Mouse (Mus musculus) heart, postnatal 4 days (tissue): Measurements from ENCODE around the gene Plekhh1. TPM values are rescaled to one million over a fixed set of nuclear protein-coding genes. Genes with fewer than 3 reads are reported as not detected.
"Not testable (repeated sequence)": the region's sequence is repeated elsewhere in the genome, so short reads cannot be mapped to it uniquely, and the experiment has no call there.

Experiments used
- DNase-seq: peaks from one replicate; pipeline ENCODE4 v3.0.0; 2021
- total RNA-seq, 2 experiments: library from RNA; stranded (reverse); gene quantifications; 2 replicates each; pipeline ENCODE4 v1.2.3; 2021

Plekhh1 gene
- 10 to 100 TPM; 10.3 to 13.9 TPM for total RNA-seq

DNA sequence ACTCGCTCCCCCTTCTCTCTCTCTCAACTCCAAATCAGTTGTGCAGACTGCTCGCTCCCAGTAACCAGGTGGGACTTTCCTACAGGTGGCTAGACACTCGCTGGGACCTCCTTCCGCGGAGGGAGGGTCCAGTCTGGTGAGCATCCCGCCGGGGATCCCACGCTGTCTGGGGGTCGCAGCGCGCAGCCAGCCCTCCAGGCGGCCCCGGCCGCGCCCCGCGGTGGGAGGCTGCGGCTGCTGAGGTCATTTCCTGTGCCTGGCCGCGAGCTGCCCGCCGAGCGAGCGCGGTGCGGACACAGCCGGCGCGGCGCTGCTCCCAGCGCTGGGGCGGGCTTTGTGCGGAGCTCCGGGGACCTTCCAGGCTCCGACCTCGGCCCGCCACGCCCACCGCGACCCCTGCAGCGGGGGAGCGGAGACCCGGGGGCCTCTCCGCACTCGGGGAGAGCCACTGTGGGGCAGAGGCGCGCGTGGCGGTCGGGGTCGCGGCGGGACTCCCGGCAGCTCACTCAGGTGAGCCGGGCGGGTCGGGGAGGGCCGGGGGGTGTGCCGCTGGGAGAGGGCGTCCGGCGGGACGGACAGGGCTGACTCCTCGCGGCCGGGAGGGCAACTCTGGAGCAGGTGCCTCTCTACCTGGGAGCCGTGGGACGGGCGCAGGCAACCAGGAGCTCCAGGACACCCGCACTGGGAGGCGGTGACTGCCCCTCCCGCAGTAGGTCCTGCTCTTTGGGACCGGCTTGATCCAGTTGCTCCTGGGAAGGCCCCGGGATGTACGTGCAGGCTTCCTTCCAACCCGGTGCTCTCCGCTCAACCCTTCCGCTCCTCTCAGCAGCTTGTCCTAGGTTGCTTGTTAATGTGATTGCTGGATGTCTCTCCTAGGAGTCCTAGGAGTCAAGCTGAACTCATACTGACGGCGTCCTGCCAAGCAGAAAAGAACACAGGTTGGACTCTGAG lies at the start of gene Plekhh1:
TSS of gene Plekhh1 (plus strand) at position 253 of the 951 bp plus-strand sequence.
- peak; percentile 59 for DNase-seq

DNA sequence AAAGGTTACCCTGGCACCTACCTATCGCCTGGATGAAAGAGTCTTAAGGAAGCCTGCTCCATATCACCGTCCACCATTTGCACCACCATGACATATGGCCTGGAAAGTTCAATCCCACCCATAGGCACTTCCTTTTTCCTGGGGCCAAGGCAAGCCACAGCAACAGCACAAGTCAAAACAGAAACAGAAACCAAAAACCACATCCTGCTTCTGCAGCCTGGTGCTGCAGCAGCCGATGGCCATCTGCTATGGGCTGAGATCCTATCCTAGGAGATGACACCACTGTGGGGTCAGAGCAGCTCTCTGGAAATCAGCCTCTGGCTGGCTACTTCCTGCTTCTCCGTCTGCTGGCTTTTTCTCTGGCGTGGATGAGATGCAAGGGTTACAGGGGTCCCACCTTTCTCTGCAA lies 48.3 kb upstream of the Plekhh1 start:
- DNase-seq, result peak; percentile 16

DNA sequence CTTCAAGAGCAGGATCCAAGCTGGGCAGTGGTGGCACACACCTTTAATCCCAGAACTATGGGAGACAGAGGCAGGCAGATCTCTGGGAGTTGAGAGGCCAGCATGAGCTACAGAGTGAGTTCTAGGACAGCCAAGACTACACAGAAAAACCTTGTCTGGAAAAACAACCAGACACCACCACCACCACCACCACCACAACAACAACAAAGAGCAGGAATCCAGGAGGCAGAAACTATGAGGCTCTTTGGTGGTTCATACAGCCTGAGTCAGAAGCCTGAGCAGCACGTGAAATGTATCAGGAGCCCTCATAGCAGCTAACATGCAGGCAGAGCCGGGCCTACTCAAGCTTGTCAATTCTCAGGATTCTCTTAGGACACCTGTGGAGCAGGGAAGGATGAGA lies 47.8 kb upstream of the Plekhh1 start:
- DNase-seq, result no peak

DNA sequence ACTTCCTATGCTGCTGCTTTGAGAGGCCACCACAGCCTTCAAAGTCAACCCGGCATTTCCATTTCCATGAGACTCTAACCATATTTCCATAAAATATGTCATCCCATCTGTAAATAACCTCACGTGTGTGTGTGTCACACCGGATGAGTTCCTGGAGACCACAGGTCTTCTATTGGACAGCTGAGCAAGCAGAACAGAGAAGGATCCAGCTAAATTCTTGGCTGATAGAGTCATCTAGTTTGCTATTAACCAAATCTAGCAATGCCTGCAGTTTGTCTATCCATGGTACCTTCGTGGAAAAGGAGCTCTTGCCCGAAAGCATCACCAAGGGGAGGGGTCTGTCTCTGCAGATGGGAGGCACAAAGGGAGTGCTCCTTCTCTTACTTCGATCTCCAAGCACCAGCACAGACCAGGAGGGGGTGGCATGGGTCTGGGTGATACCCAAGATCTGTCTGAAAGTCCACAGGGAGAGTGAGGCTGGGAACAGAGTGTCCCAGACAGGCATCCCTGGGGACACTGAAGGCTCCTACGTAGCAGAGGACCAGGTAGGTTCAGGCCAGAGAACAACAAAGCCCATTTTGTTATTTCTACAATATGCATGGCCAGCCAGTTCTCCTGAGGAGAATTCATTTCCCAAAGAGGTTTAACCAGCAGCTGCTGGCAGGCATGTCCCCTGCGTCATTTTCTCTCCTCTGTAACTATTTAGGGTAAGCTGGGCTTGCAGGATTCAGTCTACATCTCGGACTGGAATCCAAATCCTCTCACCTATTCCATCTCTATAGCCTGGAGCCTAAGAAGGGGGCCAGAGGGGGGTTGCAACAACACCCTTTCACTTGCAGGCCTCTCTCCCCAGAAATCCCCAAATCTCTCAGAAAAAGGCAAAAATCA lies 46.8 kb upstream of the Plekhh1 start:
- no peak for DNase-seq

DNA sequence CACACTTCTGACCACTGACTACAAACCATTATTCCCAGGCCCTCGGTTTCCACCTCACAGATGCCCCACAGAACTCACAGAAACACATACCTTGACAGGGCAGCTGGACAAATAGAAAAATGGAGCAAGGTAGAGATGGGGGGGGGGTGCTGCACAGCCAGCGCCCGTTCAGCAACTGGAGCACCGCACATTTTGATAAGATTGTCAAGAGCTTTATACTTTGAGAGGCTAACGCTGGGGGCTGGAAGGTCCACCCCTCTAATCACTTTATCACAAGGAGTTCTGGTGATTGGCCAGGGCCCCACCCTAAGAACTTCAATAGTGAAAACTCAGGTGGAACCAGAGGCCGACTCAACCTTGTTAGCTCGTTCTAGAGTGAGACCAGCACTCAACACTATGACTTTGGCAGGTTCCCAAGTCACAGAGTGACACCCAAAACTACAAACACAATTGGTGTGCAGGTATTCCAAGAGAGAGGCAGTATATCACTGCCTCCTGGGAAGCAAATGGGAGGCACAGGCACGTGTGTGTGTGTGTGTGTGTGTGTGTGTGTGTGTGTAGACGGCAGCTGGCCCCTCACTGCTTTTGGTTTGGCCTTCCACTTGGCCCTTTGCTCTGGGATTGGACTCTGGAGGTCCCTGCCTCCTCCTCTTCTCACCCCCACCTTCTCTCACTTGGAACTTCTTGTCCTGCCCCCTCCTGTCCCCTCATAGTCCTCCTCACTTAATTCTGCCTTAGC lies 45.5 kb upstream of the Plekhh1 start:
- DNase-seq, result no peak

DNA sequence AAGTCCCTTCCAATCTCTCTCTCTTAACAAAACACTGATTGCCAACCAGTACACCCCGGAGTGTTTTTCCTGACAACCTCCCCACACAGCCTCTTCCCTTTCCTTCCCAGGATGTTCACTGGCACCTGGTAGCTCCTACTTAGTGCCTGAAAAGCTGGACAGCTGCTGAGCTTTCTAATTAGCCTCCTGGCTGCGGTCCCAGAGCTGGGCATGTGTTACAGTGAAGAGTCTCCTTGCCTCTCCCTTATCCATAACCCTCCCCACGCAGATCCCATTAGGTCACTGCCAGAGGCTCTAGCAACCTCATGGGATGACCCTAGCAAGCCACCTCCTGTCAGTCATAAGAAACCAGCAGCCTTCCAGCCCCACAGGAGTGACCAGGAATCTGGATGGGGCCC lies 44.9 kb upstream of the Plekhh1 start:
- peak; percentile 80 for DNase-seq

DNA sequence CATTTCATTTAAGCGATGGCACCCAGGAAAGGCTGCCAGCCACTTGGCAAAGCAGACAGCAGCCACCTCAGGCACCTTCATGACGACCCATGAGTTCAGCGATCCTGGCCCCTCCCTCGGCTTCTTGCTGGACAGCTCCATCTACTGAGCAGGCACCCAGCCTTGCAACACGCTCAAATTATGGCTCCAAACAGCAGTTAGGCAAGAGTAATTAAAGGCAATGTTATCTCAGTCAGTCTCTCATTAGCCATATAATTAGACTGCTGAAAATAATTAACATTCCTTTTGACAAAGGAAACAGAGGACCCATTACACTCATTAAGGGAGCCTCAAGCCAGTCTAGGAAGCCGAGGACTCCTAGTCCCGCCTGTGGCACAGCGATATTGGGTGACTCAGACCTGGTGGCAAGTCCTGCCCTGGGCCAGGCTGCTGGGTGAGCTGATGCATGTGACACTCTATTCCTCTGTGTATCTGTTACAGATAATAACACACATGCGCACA lies 41.3 kb upstream of the Plekhh1 start:
- peak; percentile 17 for DNase-seq

DNA sequence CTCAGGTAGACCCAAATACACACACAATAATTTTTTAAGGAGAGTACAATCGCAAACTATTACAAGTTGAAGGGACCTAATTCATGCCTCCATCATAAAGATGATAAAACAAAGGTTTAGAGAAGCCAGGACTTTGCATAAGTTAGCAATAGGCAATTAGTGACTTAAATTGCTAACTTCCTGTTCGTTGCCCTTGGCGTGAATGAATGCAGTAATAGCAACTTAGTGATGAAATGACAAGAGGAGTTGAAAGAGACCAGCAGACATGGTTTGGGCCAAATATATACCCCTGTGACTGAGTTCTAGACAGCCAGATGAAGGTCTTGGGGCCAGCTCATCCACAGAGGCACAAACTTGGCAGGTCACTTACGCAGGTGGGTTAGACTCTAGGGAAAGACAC lies 32.7 kb upstream of the Plekhh1 start:
- DNase-seq, result no peak

DNA sequence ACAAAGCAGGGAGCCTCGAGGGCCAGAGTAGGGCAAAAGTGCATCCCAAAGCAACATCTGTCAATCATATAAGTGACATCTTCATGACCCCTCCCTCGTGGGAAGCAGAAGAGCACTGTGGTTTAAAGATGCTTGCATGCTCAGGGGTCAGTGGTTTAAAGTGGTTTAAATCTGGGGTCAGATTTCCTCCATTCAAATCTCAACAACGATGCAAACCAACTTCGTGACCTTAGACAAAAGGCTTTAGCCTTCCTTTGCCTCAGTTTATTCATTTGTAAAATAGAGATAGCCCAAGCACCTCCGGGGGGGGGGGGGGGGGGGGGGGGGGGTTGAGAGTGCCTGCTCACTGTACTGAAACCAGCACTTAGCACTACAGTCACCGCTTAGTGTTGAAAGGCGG lies 32.3 kb upstream of the Plekhh1 start:
- DNase-seq, result no peak

DNA sequence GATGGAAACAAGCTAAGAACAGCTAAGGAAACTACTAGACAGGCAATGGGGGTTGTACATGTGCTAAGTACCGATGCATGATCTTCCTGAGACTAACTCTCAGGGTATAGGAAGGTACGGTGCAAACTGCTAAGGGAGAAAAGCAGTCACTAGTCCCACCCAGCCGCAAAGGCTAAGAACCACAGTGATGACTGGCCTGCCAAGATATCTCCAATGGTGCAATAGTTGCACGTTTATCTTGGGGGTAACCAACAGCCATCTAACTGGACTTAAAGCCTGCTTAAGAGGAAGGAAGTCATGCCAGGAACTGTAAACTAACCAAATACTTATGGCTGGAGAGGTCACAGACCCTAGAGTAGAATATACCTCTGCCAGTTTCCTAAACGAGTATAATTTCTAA lies 26.6 kb upstream of the Plekhh1 start:
- DNase-seq, result no peak

DNA sequence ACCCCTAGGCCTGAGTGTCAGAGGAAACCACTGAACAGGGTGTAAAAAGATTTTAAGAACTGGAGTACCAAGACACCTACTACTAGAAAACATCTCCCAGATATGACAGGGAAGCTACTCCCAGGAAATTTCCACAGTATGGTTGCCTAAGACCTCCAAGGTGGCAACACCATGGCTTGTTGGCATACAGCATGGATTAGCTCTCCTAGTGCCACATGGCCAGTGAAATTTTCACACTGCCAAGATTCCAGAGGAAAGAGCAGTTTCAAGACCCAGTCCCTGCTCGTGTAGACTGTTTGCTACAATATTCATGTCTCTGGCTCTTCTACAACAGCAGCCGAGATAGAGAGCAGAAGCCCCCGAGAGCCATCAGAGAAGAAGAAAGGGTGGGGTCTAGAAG lies 26.0 kb upstream of the Plekhh1 start:
- no peak for DNase-seq

DNA sequence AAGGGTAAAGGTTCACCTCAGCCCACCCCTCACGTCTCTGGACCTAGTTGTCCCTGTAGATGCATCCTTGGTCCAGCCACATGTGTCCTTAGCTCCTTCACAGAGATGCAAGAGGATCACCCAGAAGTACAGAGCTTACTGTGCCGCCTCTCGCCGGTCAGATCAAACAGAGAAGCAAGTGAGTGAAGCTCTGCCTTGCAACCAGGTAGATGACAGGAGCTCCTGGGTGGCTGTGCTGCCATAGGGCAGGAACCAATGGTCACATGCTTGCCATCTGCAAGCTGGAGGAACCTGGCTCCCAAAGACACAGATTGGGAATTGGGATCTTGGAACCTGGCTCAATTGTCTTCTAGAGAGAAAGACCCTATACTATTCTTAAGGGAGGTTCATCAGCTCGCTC lies 23.5 kb upstream of the Plekhh1 start:
- DNase-seq, result no peak

DNA sequence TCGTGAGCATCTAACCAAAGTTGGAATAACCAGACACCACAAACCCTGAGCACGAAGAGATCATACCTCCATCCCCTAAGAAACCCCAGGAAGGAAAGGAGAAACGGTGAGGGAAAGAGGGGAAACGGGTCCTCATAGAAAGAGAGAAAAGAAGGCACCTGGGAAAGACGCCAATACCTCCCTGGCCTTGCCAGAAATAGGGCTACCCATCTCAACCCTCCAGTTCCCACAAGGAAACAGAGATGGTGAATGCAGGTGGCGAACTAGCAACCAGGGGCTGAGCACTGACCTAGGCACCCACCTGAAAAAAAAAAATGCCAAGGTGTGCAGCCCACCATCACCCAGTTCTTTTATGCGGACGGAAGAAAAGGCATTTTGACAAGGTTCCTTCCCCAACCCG lies 22.9 kb upstream of the Plekhh1 start:
- no peak for DNase-seq

DNA sequence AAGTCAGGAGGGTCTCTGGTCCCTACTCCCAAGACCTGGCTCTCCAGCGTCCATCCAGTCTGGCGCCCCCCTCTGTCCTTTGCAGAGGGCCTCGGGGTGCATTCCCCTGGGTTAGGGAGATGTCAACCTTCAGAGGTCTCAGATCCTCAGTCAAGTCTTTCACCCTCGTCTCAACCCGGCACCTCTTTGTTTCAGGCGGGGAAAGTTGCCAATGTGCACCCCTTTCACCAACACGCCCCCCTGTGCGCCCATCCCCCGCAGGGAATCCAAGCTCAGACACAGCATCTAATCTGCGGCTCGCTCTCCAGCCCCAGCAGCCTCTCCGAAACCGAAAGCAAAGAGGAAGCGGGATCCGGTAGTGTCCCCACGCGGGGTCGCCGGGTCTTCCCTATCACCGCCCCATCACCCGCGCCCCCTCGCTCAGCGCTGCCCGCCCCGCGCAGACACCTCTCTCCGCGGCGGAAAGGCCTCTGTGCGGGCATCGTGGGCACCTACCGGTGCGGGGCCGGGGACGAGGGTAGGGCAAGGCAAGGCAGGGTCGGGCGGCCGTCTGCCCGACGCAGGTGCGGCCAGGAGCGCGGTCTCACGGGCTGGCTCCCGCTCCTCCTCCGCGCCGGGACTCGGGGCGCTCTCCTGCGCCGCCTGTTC lies 22.4 kb upstream of the Plekhh1 start:
- peak; percentile 55 for DNase-seq

DNA sequence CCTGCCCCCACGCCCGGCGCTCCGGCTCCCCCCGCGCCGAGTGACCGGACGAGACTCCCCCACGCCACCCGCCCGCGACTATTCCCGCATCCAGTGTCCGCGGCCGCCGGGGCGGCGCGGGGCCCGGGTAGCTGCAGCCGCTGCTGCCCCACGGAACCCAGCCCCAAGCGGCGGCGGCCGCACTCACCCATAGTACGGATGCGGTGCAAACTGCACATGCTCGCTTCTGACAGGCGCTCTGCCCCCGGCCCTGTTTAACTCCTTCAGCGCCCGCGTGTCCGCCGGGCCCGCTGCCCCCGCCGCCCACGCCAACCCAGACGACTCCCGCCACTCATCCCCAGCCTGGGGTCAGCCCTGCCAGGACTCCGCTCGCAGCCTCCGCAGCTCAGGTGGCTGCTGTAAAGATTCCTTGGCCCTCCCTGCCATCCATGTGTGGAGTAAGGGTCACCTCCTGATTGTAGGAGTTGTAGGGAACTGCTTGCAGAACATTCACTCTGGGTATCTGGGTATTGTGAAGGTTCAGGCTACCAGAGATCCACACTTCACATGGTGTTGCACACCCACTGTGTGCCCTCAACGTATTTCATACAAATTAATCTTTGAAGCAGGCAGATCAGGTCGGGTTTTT lies 21.7 kb upstream of the Plekhh1 start, which contains the start of gene Tmem229b:
TSS of gene Tmem229b (minus strand) at position 502 of the 628 bp plus-strand sequence.
- DNase-seq, result peak; percentile 51

DNA sequence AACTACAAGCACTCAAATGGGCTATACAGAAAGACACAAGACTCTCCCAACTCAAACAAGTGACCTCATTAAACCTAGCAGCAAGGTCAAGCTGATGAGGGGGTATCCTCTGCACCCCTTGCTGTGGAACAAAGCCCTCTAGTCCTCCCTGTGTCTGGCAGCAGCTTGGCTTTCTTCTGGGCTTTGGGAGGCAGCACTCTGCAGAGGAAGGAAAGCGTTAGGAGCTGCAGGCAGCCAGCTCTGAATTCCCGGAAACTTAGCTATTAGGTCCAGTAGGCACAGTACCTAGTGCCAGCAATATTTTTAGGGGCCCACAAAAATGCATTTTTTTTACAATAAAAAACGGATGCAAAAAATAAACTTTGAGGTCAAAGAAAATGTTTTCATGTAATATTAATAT lies 18.4 kb upstream of the Plekhh1 start:
- no peak for DNase-seq

DNA sequence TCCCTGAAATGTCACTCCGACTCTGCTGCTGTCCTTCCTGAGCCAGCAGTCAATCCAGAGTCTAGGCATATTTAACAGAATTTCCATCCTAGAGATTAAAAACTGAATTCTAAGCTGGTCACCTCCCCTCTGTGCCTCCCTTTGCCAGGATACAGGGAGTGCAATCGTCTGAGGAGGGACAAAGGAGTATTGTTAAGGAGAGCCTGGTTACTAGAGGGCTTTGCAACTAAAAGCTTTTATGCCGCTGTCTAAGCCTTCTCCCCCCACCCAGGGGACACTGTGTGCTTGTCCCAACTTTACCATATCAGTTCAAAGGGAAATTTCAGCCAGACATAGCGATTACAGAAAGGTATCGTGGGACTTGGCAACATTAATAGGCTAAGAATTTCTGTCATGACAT lies 12.9 kb upstream of the Plekhh1 start:
- no peak for DNase-seq

DNA sequence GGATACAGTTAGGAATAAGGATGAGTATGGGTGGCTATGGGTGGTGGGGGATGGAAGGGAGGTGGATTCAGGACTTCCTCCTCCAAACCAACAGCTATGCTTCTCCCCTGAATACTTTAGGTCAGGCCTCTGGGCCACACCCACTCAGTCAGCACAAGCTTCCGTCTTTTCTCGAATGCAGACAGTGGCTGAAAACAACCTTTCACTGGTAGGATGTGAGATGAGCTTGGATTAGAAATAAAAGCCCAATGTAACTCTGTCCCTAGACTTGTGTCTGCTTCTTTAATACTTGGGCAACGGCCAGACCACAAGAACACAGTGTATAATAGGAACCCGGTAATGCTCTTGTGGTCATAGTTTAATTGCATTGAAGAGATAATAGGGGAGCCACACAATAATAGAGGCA lies 11.0 kb upstream of the Plekhh1 start:
- no peak for DNase-seq

DNA sequence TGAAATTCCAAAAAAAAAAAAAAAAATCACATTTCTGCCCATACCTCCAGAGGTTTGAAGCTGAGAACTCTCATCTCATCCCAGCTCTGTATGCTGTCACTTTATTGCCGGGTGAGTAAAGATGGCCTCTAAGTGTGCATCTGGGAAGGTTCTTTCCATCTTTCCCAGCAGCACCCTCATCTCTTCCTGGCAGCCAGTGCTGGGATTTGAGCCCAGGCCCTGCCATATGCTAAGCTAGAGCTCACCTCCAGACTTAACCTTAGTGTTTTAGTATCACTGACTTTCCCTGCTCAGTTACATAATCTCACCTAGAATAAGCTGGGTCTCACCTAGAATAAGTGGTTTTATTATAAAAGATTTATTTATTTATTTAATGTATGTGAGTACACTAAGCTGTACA lies 7.1 kb upstream of the Plekhh1 start:
- DNase-seq, result no peak

DNA sequence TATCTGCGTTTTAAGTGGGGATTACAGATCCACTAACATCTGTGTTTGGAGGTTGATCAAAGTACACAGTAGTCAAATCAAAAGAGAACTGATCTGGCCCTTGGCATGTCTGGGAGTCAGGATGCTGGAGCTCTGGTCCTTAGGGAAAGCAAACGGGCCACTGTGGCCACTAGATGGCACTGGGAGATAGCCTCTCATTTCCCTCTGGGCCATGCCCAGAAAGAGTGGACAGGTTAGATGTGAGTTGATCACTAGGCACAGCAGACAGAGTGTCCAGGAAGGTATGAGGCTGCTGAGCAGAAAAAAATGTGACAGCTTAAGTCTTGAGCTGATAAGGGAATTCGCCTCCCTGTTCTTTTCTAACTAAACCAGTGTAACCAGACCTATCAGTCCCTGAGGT lies 6.1 kb upstream of the Plekhh1 start:
- peak; percentile 76 for DNase-seq

DNA sequence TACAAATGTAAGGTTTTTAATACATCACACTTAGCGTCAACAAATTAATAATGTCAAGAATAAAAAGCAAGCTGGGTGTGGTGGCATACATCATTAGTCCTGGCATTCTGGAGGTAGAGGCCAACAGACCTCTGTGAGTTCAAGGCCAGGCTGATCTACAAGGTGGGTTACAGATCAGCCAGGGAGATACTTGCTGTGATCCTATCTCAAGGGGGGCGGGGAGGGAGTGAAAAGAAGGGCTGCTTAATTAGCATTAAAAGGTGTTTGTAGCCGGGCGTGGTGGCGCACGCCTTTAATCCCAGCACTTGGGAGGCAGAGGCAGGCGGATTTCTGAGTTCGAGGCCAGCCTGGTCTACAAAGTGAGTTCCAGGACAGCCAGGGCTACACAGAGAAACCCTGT lies 1.4 kb upstream of the Plekhh1 start:
- not testable (repeated sequence) for DNase-seq
